Mouse (Mus musculus): ENCODE results near the gene Tmem208. TPM values are rescaled to one million over a fixed set of nuclear protein-coding genes. Genes with fewer than 3 reads are reported as not detected.
A peak's percentile ranks its signal among the peaks of the same experiment; 100 is the strongest.

Tmem208 gene
- total RNA-seq, 2 experiments from 2014 or later = 43.7 to 45.4 TPM

GRCm38 (mm10) chr8:105325641-105326093 lies 487 bp upstream of the Tmem208 start:
- DNase-seq = peak; percentile 45

GRCm38 (mm10) chr8:105326968-105327367 lies 814 bp downstream of the Tmem208 start:
- DNase-seq = no peak

GRCm38 (mm10) chr8:105330325-105330724 lies 4.2 kb downstream of the Tmem208 start:
- DNase-seq = no peak

- DNase-seq = no peak
Observed at GRCm38 (mm10) chr8:105331469-105331868, 5.3 kb downstream of the Tmem208 start.

GRCm38 (mm10) chr8:105331931-105332330 lies 5.8 kb downstream of the Tmem208 start:
- no peak for DNase-seq

- DNase-seq = no peak
Observed at GRCm38 (mm10) chr8:105332523-105332922, 6.4 kb downstream of the Tmem208 start.

- DNase-seq = no peak
Observed at GRCm38 (mm10) chr8:105336373-105337130, 10.4 kb downstream of the Tmem208 start.

- DNase-seq = no peak
Observed at GRCm38 (mm10) chr8:105338992-105339391, 12.8 kb downstream of the Tmem208 start.

GRCm38 (mm10) chr8:105339886-105340635 lies 13.9 kb downstream of the Tmem208 start:
- DNase-seq = peak; percentile 49

GRCm38 (mm10) chr8:105341399-105341798 lies 15.2 kb downstream of the Tmem208 start:
- DNase-seq = no peak

GRCm38 (mm10) chr8:105342768-105343167 lies 16.6 kb downstream of the Tmem208 start:
- no peak for DNase-seq

- no peak for DNase-seq
Observed at GRCm38 (mm10) chr8:105343791-105344574, 17.8 kb downstream of the Tmem208 start.

GRCm38 (mm10) chr8:105345061-105345975 lies 19.2 kb downstream of the Tmem208 start:
- DNase-seq = peak; percentile 66

- peak; percentile 81 for DNase-seq
Observed at GRCm38 (mm10) chr8:105346611-105347427, 20.7 kb downstream of the Tmem208 start.

- peak; percentile 96 for DNase-seq
Observed at GRCm38 (mm10) chr8:105347428-105348221, 21.5 kb downstream of the Tmem208 start, which contains the start of gene Fhod1. Fhod1 (minus strand) TSS chr8:105347953.

- peak; percentile 61 for DNase-seq
Observed at GRCm38 (mm10) chr8:105348450-105349095, 22.4 kb downstream of the Tmem208 start, which contains the start of gene Slc9a5. Slc9a5 (plus strand) TSS chr8:105348843.

GRCm38 (mm10) chr8:105349096-105349771 lies 23.1 kb downstream of the Tmem208 start:
- peak; percentile 46 for DNase-seq

- DNase-seq = no peak
Observed at GRCm38 (mm10) chr8:105350186-105350585, 24.0 kb downstream of the Tmem208 start.
